Mouse (Mus musculus) olfactory bulb, adult 2 months (tissue): Measurements from ENCODE around the gene Mast4.

Experiments
- CTCF ChIP-seq: fragments of 200-500 bp; IDR thresholded peaks from 2 replicates; pipeline ENCODE4 v1.5.1; 2012; ENCODE audit warnings: low read depth, mild to moderate bottlenecking, low read length, moderate library complexity; ENCODE audit not compliant: insufficient read depth
- POLR2A ChIP-seq: fragments of 200-500 bp; IDR thresholded peaks from 2 replicates; pipeline ENCODE4 v1.6.1; 2012; ENCODE audit warnings: mild to moderate bottlenecking, low read depth, low read length, moderate library complexity; ENCODE audit not compliant: insufficient read depth

DNA sequence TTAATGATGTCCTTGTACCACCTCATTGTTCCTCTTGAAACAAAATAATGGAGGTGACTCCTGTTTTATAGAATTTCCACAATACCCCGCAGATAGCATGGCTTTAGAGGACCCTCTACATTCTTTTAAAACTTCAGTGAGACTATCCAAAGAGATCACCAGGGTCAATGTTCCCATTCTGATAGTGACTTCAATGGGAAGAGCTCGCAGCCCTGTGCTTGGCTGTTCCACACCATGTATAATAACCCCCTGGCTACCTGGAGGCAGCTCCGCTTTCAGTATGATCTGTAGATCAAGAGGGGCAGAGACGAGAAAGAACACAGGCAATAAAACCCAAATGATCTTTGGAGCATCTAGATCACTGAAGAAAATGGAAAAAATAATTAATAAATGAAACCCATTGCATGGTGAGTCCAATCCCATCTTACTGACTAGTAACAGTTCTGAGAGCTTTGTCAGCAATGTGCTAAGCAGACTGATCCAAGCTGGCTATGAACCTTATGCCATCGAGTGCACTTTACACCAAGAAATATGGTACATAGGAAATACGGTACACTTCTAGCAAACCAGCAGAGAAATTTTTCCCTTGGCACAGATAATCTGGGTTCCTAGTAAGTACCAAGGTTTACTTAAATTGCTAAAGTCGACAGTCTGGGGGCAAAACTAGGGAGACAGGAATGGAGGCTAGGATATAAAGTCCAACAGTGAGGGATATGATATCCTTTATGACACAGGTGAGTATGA, 341.4 kb downstream of the Mast4 start:
- TF ChIP-seq CTCF (no peak), POLR2A (no peak)
